Mouse (Mus musculus) brain, adult 2 months (tissue): Measurements from ENCODE around the gene Nsun2.
A peak's percentile ranks its signal among the peaks of the same experiment; 100 is the strongest.
"Not testable (repeated sequence)": the region's sequence is repeated elsewhere in the genome, so short reads cannot be mapped to it uniquely, and the experiment has no call there.

Source experiments
- DNase-seq: peaks from one replicate; pipeline ENCODE4 v3.0.0; 2011; ENCODE audit warnings: low read depth, low spot score

Nsun2 gene

DNA sequence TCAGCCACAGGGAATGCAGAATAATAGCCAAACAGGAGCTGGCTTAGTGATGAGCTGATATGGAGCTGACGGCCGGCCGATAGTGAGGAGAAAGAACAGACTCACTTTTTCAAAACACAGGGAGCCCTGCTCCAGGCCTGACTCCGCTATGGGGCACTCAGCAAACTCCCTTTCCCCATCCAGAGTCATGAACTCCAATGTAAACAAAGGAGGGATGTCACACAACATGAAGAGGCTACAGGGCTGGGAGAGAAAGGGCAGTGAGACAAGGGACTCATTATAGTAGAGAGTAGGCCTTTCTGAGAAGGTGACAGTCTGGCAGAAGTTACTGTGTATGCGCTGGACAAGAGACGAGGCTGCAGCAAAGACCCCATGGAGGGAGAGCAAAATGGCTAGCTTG is 54.7 kb downstream of the Nsun2 start:
- DNase-seq = no peak

DNA sequence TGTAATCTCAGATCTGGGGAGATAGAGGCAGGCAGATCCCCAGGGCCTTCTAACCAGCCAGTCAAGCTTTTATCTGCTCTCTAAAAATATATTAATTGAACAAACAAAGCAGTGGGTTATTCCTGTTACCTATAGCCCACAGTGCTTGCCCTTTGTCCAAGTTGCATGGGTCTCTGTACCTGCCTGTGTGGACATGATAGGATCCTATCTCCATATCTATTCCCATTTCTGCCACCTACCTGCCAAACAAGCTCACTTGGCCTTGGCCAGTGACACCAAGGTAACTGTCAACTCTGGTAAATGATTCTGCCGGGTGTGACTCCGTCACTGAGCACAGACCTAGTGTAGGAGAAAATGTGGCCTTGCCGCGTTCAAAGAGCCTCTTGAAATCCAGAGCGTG is 57.8 kb downstream of the Nsun2 start:
- no peak for DNase-seq

DNA sequence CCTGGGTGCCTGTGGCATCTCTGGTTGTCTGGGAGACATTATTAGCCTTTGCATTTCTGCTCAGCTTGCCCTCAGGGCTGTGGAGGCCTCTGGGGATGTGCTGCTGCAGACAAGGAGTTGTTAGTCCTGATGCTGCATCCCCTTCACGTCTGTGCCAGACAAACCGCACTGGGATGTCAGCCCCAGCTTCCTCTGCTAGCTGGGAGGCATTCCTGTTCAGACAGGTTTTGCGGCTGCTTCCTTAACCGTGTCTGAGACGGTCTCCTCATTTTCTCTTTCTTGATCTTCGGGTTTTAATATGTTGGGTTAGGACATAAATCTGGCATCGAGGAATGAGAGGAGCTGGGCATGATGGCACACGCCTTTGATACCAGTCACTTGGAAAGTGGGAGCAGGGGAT is 58.7 kb downstream of the Nsun2 start:
- no peak for DNase-seq

DNA sequence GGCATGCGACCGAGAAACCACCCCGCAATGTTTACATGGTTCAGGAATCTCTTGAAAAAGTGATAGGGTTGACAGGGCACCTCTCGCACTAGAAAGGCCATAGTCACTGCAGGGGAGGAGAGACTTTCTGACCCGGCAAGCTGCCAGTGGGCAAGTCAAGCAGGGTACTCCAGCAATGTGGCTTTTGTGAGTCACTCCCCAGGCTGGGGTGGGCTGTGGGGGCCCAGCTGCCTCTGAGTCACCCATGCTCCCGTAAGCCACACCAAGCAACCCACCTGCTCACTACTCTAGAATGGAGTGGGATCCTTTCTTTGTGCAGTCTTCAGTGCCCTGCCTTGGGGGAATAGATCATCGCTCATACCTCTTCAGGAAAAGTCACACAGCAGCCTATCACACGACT is 59.9 kb downstream of the Nsun2 start:
- DNase-seq = peak; percentile 41

DNA sequence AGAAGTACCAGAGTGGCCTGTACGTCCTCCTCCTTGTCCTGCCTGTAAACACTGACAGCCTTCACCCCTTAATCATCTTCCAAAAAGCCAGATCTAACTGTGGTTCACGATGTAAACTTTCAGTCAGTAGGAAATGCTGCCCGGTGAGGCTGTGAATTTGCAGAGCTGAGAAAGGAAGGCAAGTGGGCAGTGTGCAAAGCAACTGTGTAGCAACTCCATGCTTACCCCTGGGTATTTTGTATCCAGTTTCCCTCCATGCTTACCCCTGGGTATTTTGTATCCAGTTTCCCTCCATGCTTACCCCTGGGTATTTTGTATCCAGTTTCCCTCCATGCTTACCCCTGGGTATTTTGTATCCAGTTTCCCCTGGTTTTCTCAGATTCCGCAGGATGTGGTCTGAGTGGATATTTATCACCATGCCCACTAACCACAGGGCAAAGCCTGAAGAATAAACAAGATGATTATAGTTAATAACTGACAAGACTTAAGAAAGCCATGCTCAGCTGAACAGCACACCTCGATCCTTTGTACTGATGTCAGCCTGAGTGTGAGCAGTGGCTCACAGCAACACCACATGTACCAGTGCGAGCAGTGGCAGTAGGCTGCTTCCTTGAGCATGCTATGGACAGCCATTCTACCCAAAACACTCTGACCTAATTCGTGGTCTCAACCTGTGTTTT is 61.2 kb downstream of the Nsun2 start:
- DNase-seq = no peak

DNA sequence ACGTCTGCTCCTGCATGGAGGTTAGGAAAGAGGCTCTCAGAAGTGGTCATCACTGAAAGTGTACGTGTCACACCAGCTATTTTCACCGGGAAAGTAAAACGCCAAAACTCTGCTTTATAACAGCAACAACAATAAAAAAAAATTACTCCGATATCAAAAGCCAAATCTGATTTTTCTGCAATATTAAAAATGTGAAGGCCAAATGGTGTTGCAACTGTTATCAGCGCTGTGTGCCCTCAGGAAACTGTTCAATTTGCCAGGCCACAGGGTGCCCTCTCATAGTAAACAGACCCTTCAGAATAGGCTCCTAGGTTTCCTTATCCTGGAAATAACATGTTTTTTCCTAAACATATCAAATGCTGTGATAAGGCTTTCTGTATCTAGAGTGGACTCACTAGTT is 62.4 kb downstream of the Nsun2 start:
- DNase-seq = no peak

DNA sequence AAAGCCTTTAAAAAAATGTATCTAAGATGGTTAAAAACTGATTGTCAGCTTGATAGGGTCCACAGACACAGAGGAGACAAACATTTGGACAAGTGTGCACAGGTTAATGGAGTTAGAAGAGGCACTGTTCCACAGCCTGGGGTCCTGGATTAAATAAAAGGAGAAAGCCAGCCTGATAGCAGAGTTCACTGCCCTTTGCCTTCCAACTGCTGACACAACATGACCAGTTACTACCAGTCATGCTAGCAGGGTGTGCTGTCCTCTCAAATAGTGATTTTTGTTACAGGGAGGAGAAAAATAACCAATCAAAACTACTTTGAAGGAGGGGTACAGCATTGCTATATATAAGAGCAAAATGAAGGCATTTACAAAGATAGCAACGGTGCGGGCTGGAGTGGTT is 63.0 kb downstream of the Nsun2 start:
- no peak for DNase-seq

DNA sequence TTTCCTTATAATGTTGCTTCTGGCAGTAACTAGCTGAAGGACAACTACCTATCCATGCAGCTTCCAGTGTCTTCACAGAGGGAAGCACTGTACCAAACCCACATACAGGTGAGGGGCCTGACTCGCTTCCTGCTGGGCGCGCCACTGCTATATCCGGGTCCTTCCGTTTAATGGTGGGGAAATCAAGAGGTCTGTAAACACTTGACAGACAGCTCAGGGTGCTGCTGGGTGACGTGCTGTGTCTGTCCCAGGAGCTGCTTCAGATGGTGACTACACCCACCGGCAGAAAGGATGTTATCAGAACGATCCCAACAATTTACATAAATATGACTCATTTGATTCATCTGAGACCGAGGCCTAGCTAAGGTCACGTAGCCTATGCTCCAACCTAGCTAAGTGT is 65.3 kb downstream of the Nsun2 start:
- DNase-seq = no peak

DNA sequence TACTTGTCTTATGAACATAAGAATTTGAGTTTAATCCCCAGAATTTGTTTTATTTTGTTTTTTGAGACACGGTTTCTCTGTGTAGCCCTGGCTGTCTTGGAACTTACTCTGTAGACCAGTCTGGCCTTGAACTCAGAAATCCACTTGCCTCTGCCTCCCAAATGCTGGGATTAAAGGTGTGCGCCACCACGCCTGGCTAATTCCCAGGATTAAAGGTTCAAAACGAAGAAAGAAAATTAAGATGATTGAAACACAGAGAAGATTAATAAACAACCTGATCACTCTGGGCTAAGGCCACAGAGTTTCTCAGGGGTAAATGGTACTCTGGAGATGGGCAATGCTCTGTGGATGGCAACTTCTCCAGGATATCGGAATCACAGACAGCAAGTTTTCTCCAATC is 67.3 kb downstream of the Nsun2 start:
- DNase-seq = not testable (repeated sequence)

DNA sequence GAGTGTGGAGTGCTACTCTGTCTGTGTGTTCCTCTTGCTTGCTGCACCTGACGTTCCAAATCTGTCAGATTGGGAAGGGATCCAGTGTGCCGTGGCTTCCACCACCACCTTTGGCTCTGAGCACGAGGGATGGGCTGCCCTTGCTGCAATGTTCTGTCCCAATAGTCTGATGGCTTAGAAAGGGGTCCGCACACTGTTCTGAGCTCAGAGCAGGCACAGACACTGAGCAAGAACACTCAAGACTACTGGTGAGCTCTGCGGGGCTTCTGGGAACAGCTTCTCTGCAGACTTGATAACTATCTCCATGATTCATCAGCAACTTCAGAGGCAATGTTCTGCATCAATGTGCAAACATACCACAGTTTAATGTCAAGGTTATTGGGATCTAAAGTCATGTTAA is 67.8 kb downstream of the Nsun2 start:
- no peak for DNase-seq

DNA sequence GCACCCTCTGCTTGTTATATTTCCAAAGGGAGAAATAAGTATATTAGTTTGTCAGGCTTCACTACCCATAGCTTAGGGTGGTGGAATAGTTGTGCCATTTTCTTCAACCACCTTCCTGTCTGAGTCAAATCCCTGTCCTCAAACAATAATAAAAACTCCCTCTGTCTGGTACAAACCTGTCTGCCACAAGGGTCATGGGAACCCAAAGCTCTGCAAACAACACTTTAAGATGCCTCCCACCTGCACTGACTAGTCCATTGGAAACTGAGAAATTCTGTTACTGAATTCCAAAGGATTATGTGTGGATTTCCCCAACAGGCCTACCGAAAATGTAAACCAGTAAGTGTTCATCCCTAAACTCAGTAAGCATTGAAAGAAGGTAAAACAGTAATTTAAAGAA is 71.1 kb downstream of the Nsun2 start:
- no peak for DNase-seq

DNA sequence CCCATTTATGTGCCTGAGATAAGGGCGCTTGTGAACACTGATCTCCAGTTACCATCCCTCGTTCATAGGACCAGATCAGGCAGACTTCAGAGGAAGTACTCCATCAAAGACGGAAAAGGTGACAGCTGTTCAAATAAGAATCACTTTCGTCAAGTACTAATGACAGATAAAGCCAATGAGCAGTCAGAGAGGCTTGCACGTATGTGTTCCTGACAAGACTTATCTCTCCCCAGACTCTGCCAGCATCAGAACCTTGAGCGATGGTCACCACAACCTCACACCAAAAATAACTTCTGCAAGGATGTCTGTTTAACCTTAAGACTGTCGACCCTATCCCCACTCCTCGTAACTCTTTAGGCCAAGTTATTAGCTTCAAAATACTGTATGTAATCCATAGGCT is 75.2 kb downstream of the Nsun2 start:
- DNase-seq = no peak

DNA sequence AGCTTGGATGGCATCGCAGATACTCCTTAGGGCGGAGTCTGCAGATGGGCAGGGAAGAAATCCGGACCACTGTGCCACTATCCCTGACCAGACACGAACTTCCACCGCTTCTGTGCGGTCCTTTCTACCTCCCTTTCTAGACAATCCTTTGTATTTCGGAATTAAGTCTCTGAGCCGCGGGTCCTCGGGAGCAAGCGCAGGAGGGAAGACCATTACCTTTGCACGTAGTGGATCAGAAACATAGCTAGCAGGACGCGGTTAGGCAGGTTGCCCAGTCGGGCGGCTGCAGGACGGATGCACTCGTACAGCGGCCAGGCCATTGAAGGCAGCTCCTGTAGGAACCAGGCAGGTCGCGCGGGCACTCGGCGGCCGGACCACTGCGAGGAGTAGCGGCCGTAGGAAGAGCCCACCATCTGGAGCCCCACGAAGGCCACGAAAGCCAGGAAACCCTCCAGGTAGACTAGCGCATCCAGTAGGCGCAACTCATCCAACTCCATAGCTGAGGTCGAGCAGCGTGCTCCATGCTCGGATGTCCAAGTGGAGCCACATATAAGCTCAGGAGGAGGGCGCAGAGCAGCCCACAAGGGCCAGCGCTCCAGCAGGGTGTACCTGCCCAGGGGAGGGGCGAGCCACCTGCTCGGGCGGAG is 77.3 kb downstream of the Nsun2 start:
- peak; percentile 31 for DNase-seq

DNA sequence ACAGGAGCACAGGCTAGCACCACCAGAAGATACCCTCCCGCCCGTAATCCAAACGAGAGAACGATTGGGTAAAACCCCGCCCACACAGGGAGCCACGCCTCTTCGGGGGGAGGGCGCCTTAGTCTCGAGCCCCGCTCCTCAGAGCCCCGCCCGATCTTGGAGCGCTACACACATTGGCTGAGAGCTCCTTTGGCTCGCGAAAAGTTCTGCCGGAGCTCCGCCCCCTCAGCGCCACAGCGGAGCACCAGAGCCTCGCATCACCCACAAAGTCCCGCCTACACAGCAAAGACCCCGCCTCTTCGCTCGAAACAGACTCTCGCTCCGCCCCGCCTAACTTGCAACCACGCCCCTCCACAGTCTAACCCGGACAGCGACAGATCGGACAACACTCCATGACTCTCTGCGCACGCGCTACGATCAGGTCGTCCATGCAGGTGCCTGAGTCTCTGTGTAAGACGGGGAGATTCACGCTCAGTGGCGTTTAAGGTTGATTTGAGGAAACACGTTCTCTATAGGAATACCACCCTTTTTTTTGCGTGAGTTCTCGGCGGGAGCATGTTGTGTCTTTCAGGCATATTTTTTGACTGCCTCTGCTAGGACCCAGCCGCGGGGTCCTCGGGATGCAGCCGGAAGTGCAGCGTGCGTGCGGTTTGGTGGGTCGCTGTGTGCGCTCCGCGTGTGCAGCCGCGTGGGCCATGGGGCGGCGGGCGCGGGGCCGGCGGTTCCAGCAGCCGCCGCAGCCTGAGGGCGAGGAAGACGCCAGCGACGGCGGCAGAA is 78.0 kb downstream of the Nsun2 start, which contains the start of gene Srd5a1:
Srd5a1 (minus strand) TSS at position 45 of the 777 bp plus-strand sequence.
- peak; percentile 100 for DNase-seq

DNA sequence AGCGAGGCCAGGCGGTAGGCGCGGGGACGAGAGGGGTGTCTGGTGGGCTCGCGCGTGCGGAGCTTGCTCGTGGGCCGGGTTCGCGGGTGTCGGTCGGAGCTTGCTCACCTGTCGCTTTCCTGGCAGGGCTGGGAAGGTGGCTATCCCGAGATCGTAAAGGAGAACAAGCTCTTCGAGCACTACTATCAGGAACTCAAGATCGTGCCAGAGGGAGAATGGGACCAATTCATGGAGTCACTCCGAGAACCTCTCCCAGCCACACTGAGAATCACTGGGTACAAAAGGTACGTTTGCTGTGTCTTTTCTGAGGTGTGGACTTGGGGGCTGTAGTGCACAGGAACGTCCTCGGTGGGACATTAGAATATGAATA is 78.6 kb downstream of the Nsun2 start:
- no peak for DNase-seq

DNA sequence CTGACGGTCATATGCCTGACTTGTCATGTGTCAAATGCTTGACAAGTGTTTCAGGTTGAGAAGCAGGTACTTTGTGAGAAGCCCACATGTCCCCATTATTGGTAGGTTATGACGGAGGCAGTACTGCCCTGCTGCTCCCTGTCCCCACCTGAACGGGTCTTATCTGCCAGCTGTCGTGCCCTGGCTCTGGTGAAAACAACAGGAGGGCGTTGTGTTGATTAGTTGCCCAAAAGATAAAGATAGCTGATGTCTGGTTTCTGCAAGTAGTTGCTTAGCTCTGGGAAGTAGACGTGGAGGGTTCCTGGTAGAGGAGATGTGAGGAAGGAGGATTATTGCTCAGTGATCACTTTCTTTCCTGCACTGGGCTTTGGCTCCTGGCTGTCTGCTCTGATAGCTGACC is 83.2 kb downstream of the Nsun2 start:
- DNase-seq = no peak

DNA sequence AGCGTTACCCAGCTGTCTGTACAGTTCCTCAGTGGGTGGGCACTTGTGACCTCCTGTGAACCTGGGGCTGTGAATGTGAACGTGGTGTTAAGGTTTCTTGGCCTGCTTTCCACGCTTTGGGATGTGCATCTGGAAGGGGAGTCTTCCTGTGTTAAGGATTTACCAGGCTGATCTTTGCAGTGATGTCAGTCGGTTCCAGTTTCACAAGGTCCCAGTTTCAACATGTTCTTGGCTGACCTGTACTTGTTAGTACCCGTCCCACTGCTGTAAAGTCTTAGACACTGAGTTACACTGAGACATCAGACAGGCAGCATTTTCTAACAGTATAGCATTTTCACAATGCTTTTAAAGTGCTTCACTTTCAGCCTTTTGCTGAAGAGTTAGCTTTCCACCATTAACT is 90.3 kb downstream of the Nsun2 start:
- DNase-seq = no peak

DNA sequence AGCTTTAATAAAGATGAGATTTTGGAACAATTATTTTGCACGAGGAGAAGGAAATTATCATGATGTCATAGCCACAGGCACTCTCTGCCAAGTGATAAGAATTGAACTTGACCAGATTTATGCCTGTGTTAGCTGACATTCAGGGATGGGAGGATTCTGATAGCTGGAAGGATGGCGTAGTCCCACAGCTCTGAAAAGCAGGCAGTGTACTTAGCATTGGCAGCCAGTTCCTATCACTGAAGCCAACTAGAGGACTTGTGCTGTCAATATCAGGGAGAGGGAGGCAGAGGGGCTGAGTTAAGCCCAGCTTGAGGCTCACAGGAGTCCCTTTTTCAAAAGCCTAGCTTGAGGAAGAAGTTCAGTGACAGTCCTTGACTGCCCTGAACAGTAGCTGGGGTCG is 91.0 kb downstream of the Nsun2 start:
- DNase-seq = peak; percentile 25

DNA sequence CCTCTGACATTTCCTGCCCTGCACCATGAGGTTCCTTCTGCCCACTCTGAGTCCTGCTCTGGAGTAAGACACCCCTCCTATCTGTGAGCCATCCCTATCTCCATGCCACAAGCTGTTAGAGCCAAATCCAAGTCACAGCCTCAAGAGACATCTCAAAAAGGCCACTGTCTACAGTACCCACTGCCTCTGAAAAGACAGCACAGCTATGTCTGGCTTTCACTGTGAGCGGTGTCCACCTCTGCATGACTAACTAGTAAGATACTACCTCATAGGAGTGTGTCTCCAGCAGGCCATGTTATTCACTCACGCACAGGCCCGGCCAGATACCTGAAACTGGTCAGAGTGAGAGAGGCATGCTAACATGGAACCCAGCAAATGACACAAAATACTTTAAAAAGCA is 94.4 kb downstream of the Nsun2 start:
- no peak for DNase-seq

DNA sequence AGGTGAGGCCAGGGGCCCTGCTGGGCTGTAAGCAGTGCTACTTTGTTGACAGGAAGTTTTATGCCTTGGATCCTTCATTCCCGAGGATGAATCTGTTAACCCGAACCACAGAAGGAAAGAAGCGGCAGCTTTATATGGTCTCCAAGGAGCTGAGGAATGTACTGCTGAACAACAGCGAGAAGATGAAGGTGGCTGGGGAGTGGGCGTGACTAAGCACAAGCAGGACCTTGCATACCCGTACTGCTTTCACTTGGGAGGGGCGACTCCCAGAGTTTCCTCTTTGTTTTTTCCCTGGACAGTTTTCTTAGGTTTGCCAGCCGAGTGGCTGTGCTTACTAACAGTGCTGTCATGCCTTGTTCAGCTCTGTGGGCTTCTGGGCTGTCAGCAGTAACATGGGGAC is 97.0 kb downstream of the Nsun2 start:
- DNase-seq = no peak

DNA sequence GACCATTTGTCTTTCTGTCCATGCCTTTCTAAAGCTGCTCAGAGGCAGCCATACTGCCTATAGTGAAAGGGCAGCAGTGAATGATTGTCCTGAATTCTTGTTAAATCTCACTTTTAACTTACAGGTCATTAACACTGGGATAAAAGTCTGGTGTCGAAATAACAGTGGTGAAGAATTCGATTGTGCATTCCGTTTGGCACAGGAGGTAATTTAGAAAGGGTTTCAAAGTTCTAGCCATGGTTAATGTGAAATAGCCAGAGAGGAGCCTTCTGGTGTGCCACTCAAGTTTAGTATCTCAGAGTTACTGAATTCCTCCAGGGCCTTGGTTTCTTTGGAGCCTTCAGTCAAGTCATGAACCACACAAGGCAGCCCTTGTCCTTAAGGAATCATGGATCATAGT is 97.6 kb downstream of the Nsun2 start:
- no peak for DNase-seq

DNA sequence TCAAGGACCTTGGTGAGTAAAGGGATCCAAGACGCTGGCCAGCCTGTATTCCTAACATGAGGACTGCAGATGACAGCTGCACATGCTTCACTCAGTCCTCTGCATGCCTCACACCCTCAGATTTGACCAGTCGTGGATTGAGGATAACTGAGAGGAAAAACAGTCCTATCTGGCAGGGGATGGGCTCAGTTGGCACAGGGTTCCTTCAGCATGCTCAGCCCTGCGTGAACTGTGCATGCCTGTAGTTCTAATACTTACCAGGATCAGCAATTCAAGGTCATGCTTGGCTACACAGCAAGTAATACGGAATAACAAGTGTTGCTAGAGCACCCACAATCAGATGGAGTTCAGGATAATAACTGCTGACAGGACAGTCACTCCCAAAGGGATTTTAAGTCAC is 98.1 kb downstream of the Nsun2 start:
- no peak for DNase-seq

DNA sequence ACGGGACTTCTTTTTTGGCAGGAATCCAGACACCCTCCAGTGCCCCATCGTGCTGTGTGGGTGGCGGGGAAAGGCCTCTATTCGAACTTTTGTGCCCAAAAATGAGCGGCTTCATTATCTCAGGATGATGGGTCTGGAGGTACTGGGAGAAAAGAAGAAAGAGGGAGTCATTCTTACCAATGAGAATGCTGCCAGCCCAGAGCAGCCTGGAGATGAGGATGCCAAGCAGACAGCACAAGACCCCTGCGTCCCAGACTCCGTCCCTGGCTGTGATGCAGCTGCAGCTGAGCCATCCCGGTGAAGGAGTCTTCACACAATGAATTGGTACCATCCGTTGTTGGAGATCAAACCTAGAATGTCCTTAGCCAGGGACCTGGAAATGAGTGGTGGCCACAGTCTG is 100.0 kb downstream of the Nsun2 start:
- DNase-seq = no peak
